Mouse (Mus musculus) liver, embryonic 14.5 days (tissue): ENCODE results near the gene Anapc1.

Source experiments
- CTCF ChIP-seq: IDR thresholded peaks from 2 replicates; pipeline ENCODE4 v1.5.1; 2016; ENCODE audit warnings: antibody characterized with exemption, low read depth, control low read depth
- EP300 ChIP-seq: IDR thresholded peaks from 2 replicates; pipeline ENCODE4 v1.6.1; 2016; ENCODE audit warnings: antibody characterized with exemption, low read depth

- TF ChIP-seq CTCF (no peak), EP300 (no peak)
These were observed 121.3 kb downstream of the Anapc1 start for GRCm38 (mm10) chr2:128565904-128566303.
